Mouse (Mus musculus): ENCODE measurements at regions not wholly inside any gene's neighbourhood (a gene's known extent, or its start where the extent isn't known, plus 50 kb on each side); places are given as distances from the start of the nearest gene placed in this dataset.
A peak's percentile ranks its signal among the peaks of the same experiment; 100 is the strongest.

DNA sequence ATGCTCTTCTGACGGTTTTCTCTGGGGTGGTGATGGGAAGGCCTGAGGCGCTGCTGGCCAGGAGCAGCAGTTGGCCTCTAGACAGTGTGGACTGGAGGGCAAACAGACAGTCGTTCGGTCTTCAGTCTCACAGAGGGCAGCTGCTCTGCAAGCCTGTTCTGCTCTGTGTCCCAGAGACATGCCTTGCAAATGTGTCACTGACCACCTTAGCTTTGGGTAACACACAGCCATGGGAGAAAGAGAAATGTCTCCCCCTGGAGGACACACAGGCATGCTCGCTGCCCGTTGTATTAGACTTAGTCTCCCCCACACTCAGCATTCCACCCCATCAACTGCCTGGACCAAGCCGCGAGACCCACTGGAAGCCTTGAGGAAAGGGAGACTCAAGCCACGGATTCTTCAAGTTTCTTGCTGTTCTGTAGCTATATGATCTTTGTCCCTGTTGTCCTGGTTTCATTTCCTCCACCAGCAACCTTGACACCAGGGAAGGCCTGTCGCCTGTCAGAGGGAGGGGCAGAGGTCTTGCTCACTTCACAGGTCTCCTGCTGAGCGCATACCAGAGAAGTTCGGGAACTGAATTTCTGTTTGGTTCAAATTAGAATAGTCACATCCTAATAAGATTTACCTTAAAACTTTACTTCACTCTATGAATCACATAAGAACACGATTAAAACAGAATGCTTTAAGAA, 310.8 kb downstream of the Setd4 start:
- H3K4me1 ChIP-seq (replicated peaks; ENCODE audit: insufficient read depth, low read length) = no peaks in the 10 kb centered on the region; the same call in 1 of the 2 replicates
- H3K9me3 ChIP-seq (replicated peaks; ENCODE audit: low read length) = no peaks in the 10 kb centered on the region
- DNase-seq (ENCODE audit: low spot score) (peak; percentile 94), ATAC-seq (replicated peaks; ENCODE audit: low FRiP score, low read depth) (peak; percentile 86)
- 0 out of 2 replicates have a peak overlapping the region, but pooled peaks have one; percentile 19 for H3K4me2 ChIP-seq (ENCODE audit: low read length)
- no peak overlapping the region for H3K4me3 ChIP-seq (replicated peaks; ENCODE audit: low read depth, low read length)
- H3K9ac ChIP-seq (ENCODE audit: low read depth, low read length) = no peak overlapping the region
- H3K27ac ChIP-seq = peak overlapping the region; percentile 73; the same call in 1 of the 2 replicates
- no peaks in the 10 kb centered on the region for H3K36me3 ChIP-seq (ENCODE audit: insufficient read depth, low read length)
- peak; percentile 96 for TF ChIP-seq CTCF (IDR thresholded peaks at IDR 0.05; ENCODE audit: low read depth)
- WGBS = 20% methylated on average over 13 of the region's 13 CpGs
- no peaks in the 10 kb centered on the region for H3K27me3 ChIP-seq (ENCODE audit: insufficient read depth, low read length)

DNA sequence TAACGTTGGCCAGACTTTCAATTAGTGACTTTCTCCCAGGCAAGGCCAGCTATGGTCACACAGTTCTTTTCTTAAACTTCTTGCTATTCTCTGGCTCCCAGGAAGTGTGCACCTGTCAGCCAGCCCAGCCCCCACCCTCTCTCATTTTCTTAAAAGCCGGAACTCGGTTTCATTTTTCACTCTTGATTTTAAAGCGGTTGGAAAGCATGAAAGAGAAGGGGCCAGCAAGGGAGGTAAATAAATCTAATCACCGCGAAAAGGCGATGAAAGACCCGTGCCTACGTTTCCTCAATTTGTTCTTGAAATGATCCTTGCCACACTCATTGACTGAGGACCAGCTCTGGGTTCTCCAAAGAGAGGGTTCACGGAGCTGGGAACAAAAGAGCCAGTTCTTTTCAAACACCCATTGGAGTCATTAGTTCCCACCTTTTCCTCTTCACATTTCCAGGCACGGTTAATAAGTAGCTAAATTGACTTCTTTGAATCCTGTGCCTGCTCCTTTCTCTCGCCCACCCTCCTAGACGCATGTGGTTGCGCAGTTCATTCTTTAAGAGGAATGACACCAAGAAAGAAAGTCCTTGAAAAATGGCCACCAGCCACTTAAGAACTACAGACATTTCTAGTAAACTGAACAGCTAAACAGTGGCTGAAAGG, 311.6 kb downstream of the Setd4 start:
- H3K4me2 ChIP-seq (ENCODE audit: low read length) = peak overlapping the region; percentile 42
- no peak for TF ChIP-seq CTCF (IDR thresholded peaks at IDR 0.05; ENCODE audit: low read depth)
- H3K4me3 ChIP-seq (replicated peaks; ENCODE audit: low read depth, low read length) = no peak overlapping the region
- no peaks in the 10 kb centered on the region for H3K36me3 ChIP-seq (ENCODE audit: insufficient read depth, low read length)
- H3K27me3 ChIP-seq (ENCODE audit: insufficient read depth, low read length) = no peaks in the 10 kb centered on the region
- ATAC-seq (replicated peaks; ENCODE audit: low FRiP score, low read depth) = 0 out of 2 replicates have a peak, but pooled peaks have one; percentile 49
- 16% methylated on average over 14 of the region's 14 CpGs for WGBS
- H3K27ac ChIP-seq = peak overlapping the region; percentile 73
- H3K9me3 ChIP-seq (replicated peaks; ENCODE audit: low read length) = no peaks in the 10 kb centered on the region
- 0 out of 2 replicates have a peak overlapping the region, but pooled peaks have one; percentile 27 for H3K9ac ChIP-seq (ENCODE audit: low read depth, low read length)
- DNase-seq (ENCODE audit: low spot score) = peak; percentile 28
- H3K4me1 ChIP-seq (replicated peaks; ENCODE audit: insufficient read depth, low read length) = no peaks in the 10 kb centered on the region; the same call in 1 of the 2 replicates

DNA sequence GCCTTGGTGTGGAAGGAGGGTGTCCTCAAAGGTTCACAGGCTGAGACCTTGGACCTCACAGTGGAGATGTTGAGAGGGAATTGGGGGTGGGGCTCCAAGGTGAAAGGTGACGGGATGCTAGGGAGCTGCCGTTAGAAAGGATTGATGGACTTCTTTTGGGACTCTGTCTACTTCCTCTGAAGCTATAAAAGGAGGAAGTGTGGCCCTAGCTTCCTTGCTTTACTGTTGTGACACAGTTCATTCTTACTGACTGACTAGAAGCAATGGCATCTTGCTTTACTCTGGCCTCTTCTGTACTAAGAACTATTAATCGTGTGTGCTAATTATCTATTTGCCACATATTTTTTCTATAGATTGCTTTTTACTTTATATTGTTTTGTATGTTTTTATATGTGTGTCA, 315.8 kb downstream of the Setd4 start:
- Histone ChIP-seq H3K9ac (ENCODE audit: low read depth, low read length) (no peak overlapping the region), H3K4me1 (replicated peaks; ENCODE audit: insufficient read depth, low read length) (no peaks in the 10 kb centered on the region; the same call in 1 of the 2 replicates), H3K36me3 (ENCODE audit: insufficient read depth, low read length) (no peaks in the 10 kb centered on the region), H3K4me2 (ENCODE audit: low read length) (no peak overlapping the region), H3K9me3 (replicated peaks; ENCODE audit: low read length) (no peaks in the 10 kb centered on the region), H3K4me3 (replicated peaks; ENCODE audit: low read depth, low read length) (no peak overlapping the region), H3K27ac (no peak overlapping the region), H3K27me3 (ENCODE audit: insufficient read depth, low read length) (no peaks in the 10 kb centered on the region)
- DNase-seq (ENCODE audit: low spot score) (no peak), ATAC-seq (replicated peaks; ENCODE audit: low FRiP score, low read depth) (no peak)
- TF ChIP-seq CTCF (IDR thresholded peaks at IDR 0.05; ENCODE audit: low read depth) = no peak
- WGBS = 48% methylated on average over 3 of the region's 3 CpGs

DNA sequence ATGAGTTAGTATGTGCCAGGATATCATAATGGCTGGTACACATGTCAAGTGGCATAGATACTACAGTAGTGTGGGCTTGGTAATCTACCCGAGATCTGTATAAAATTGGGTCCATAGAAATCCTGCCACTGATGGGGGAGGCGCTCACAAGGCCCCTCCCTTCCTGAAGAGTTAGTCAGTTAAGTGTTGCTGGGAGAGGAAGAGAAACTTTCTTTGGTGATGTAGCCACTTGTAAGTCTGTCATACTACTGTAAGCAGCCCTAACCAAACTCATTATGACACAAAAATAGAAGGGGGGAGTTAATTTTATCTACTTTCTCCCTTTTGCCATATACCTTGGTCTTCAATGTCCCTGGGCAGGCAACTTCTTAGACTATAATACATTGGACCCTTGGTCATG, 316.3 kb downstream of the Setd4 start:
- no peak overlapping the region for H3K4me3 ChIP-seq (replicated peaks; ENCODE audit: low read depth, low read length)
- no peaks in the 10 kb centered on the region for H3K27me3 ChIP-seq (ENCODE audit: insufficient read depth, low read length)
- WGBS = 85% methylated on average over 2 of the region's 2 CpGs
- no peaks in the 10 kb centered on the region for H3K36me3 ChIP-seq (ENCODE audit: insufficient read depth, low read length)
- no peak overlapping the region for H3K27ac ChIP-seq
- H3K9me3 ChIP-seq (replicated peaks; ENCODE audit: low read length) = no peaks in the 10 kb centered on the region
- no peak overlapping the region for H3K9ac ChIP-seq (ENCODE audit: low read depth, low read length)
- no peak for TF ChIP-seq CTCF (IDR thresholded peaks at IDR 0.05; ENCODE audit: low read depth)
- ATAC-seq (replicated peaks; ENCODE audit: low FRiP score, low read depth) (no peak), DNase-seq (ENCODE audit: low spot score) (no peak)
- no peak overlapping the region for H3K4me2 ChIP-seq (ENCODE audit: low read length)
- H3K4me1 ChIP-seq (replicated peaks; ENCODE audit: insufficient read depth, low read length) = no peaks in the 10 kb centered on the region; the same call in 1 of the 2 replicates

DNA sequence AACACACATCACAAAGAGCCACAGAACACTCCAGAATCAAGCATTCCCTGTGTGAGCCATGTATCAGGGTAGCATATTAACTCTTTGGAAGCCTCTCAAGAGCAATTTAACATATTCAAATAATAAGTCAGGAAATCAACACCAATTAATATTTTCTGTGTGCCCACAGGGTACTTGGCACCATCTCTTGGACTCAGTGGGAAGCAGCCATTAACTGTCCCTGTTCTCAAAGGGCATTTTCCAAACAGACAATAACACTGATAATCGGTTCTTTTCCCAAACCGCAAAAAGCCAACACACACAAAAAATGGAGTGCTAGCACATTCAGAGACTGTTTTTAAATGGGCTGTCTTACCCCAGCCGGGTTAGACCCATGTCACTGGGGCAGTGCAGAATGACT, 317.0 kb downstream of the Setd4 start:
- H3K4me2 ChIP-seq (ENCODE audit: low read length) = no peak overlapping the region
- no peaks in the 10 kb centered on the region for H3K9me3 ChIP-seq (replicated peaks; ENCODE audit: low read length)
- H3K27ac ChIP-seq = no peak overlapping the region
- no peak for TF ChIP-seq CTCF (IDR thresholded peaks at IDR 0.05; ENCODE audit: low read depth)
- WGBS = 97% methylated on average over 3 of the region's 3 CpGs
- no peaks in the 10 kb centered on the region for H3K36me3 ChIP-seq (ENCODE audit: insufficient read depth, low read length)
- no peak overlapping the region for H3K9ac ChIP-seq (ENCODE audit: low read depth, low read length)
- ATAC-seq (replicated peaks; ENCODE audit: low FRiP score, low read depth) (no peak), DNase-seq (ENCODE audit: low spot score) (no peak)
- H3K4me1 ChIP-seq (replicated peaks; ENCODE audit: insufficient read depth, low read length) = no peaks in the 10 kb centered on the region
- H3K4me3 ChIP-seq (replicated peaks; ENCODE audit: low read depth, low read length) = no peak overlapping the region
- H3K27me3 ChIP-seq (ENCODE audit: insufficient read depth, low read length) = no peaks in the 10 kb centered on the region

DNA sequence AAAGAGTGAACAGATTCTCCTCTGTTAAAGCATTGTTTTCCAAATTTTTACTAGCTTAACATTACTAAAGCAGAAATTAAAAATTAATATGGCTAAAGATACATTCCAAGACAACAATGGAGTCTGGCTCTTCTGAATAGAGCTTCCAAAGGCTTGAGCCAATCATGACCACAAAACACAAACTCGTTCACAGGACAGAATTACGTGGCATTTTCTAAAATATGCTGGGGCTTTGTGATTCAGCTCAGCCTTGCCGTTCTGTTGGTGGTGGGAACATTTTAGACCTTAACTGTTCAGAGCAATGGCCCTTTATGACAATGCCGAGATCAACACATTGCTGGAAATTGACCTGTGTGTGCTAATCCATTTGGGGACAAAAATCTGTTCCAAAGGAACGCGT, 318.7 kb downstream of the Setd4 start:
- no peak overlapping the region for H3K4me3 ChIP-seq (replicated peaks; ENCODE audit: low read depth, low read length)
- no peak overlapping the region for H3K27ac ChIP-seq
- no peak for TF ChIP-seq CTCF (IDR thresholded peaks at IDR 0.05; ENCODE audit: low read depth)
- H3K9ac ChIP-seq (ENCODE audit: low read depth, low read length) = no peak overlapping the region
- H3K9me3 ChIP-seq (replicated peaks; ENCODE audit: low read length) = no peaks in the 10 kb centered on the region
- H3K4me2 ChIP-seq (ENCODE audit: low read length) = no peak overlapping the region
- no peaks in the 10 kb centered on the region for H3K27me3 ChIP-seq (ENCODE audit: insufficient read depth, low read length)
- DNase-seq (ENCODE audit: low spot score) (no peak), ATAC-seq (replicated peaks; ENCODE audit: low FRiP score, low read depth) (no peak)
- no peaks in the 10 kb centered on the region for H3K4me1 ChIP-seq (replicated peaks; ENCODE audit: insufficient read depth, low read length)
- no peaks in the 10 kb centered on the region for H3K36me3 ChIP-seq (ENCODE audit: insufficient read depth, low read length)
- WGBS = 95% methylated on average over 6 of the region's 6 CpGs

All from kidney, postnatal 0 days (tissue).